Mouse (Mus musculus) brain, adult 2 months (tissue): ENCODE data around the gene Cox15.
A peak's percentile ranks its signal among the peaks of the same experiment; 100 is the strongest.

Experiments
- DNase-seq: peaks from one replicate; pipeline ENCODE4 v3.0.0; 2011; ENCODE audit warnings: low read depth, low spot score

Gene Cox15

DNA sequence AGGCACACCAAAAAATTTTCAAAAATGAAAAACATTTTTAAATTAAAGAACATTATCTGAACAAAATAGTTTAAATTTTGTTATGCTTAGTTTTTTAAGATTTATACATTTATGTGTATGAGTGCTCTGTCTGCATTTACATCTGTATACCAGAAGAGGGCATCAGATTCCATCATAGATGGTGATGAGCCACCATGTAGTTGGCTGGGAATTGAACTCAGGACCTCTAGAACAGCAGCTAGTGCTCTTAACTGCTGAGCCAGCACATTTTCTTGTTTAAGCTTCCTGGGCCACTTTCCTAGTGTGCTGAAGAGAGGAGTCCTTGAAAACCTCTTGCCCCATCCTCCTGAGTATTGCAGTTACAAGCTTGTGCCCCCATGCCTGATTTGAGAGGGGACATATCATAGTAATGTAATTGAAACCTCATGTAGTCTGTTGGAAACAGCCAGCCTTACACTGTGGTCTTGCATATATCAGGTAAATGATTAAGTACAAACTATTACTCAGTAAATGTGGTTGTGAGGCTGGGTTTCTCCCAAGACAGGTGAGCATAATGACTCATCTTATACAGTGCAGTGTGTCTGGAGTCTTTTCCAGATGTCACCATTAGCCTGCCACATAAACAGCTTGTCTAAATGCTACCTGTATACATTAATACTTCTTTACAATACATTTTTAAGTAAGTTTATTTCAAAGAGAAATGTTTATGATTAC, 8.9 kb upstream of the Cox15 start:
- no peak for DNase-seq

DNA sequence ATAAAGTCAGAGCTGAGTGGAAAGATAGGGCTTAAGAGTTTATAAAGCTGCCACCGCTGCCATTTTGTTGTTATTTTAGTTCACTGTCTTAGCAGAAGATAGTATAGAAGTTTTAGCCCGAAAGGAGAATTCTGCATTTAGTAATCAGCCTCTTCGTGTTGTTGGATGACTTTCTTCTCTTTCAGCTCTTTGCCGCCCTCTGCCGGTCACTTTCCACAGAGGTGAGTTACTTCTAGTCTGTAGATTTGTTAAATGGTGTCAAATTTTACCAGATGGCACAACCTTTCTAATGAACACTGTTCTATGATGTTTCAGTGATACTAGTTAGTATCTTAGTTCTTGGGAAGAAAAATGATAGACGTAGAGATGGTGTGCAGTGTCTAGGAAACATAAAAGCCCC, 7.7 kb upstream of the Cox15 start:
- DNase-seq, result peak; percentile 88

DNA sequence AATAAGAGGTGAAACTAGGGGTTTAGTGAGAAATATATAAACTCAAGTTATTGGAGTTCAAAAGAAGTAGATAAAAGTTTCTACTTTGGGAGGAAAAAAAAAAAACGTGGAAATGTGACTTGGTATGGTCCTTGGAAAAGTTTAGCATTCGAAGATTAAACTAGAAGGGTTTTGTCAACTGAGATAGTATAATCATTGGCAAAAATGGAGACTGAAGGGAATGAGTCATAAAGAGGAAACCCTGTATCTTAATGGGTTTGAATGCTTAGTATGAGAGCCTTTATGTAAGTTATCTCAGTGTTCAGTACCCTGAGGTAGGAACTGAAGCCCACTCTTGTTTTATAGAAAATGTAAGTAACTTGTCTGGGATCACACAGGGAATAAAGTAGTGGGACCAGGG, 2.1 kb upstream of the Cox15 start:
- DNase-seq, result no peak

DNA sequence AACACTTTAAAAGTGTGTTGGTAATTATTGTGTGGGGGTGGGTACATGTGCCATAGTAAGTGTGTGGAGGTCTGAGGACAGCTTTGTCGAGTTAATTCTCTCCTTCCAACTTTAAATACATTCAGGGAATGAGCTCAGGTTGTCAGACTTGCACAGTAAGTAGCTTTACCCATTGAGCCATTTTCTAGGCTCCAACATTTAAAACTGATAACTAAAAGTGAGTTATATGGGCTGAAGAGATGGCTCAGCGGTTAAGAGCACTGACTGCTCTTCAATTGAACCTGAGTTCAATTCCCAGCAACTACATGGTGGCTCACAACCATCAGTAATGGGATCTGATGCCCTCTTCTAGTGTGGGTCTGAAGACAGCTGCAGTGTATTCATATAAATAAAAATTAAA, 1.4 kb upstream of the Cox15 start:
- no peak for DNase-seq

DNA sequence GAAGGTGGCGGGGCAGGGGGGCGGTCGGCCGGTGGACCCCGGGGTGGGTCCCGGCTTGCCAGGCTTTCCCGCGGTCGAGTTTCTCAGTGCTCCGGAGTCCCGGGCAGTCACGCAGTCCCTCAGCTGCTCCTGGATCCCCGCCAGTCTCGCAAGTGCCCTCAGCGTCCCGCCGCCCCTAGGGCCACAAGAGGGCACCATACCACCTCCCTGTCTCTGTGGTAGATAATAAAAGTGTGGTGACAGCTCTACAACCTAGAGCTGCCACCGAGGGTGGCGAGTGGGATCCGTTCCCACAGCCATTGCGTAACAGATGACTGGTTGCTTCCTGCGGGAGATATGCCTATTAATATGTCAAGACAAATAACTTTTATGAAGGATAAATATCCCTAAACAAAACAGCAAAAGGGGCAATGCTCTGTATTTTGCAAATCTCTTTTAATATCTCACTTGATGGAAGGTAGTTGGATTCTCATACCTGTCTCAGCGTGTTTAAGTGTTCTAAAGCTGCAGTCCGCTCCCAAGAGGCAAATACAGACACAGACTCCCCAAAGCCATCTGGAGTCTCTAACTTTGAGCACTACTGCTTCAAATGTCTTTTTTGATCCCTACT, 531 bp upstream of the Cox15 start:
- peak; percentile 92 for DNase-seq

DNA sequence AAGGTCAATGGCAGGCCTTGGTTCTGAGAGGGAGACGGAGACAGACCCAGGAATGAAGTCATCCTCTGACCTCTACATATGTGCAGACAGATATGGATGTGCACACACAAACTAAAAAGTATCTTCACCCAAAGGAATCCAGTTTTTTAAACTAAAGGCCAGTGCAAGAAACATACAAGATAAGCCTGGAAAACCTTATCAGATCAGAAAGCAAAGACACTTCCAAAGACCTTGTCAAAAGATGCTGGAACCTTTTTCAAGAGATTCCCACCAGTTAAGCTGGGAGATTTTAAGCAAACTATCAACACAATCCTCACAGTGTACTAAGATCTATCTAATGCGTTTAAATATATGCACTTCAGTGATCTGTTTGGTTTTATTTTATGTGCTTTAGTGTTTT, 2.8 kb downstream of the Cox15 start:
- DNase-seq, result no peak

DNA sequence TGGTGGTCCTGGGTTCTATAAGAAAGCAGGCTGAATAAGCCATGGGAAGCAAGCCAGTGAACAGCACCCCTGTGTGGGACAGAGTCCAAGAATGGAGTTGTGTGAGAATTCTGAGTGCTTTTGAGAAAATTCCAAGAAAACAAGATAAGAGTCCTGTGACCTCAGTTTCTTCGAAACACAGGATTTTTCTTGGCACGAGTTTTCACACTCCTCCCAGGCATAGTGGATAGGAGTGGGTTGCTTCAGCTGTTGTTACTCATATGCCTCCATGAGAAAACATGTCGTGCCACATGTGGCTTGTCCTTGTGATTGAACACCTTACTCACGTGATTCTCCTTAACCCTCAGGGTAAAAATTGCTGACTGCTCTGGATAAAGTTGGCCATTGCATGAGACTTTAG, 4.9 kb downstream of the Cox15 start:
- peak; percentile 25 for DNase-seq

DNA sequence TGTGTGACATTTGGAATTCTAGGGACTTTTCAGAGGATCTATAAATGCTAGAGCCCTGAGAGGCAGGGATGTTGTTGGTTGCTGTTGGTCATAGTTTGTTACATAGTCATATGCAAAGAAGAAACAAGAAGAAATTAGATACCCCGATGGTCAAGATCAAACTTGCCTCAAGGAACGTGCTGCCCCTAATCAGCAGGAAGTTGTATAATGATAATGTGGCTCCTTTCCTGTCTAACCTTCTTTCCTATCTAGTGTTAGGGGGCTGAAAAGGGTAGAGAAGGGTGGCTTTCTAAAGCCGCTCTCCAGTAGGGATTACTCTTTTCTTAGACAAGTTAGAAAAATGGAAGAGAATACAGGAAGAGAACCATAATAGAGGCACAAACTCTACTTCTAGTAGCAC, 7.1 kb downstream of the Cox15 start:
- no peak for DNase-seq

DNA sequence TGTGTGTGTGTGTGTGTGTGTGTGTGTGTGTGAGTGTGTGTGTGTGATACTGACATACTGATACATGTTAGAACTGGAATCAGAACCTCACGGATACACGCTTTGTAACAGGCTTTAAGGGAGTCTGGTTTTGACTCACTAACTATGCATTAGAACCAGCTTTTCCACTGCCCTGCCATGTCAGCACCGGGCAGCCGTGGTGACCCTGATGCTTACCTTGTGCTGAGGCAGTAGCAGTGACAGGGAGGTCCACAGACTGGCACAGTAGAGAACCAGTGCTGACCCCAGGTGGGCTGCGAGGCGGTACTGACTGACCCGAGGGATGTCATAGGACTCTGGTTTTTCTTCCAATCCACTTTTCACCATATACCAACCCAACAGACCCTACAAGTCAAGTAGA, 9.4 kb downstream of the Cox15 start:
- no peak for DNase-seq

DNA sequence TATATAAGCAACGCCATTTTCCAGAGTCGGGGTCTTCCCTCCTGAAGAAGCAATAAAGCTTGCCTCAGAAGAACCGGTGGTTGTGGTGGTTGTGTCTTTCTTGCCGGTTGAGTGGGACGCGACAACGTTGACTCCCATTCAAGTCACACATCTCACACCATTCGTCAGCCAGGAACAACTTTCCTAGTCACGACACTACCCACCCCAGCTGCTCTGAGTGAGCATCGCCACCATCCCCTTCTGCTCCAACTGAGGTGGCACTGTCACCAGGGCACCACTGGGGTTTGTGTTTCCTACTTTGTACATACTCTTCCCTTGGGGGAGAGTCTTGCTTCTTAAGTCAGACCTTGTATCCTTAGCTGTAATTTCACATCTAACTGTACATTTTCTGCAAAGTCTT, 14.4 kb downstream of the Cox15 start:
- peak; percentile 59 for DNase-seq

DNA sequence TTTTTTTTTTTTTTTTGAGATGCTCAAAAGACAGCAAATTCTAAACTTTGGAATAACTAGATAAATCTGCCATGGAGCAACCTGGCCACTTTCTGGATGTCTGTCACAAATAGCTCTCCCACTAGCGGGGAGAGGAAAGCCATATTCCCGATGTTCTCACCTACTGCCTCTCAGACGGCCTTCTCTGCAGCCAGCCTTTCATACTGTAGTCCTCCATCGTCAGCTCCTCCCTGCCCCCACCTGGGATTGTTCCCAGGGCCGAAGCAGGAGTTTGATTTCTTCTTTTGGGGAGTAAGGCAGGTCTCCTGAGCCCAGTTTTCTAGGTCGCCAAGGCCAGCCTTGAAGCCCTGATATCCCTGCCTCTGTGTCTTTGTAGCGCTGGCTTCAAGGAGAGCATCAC, 21.6 kb downstream of the Cox15 start:
- peak; percentile 25 for DNase-seq

DNA sequence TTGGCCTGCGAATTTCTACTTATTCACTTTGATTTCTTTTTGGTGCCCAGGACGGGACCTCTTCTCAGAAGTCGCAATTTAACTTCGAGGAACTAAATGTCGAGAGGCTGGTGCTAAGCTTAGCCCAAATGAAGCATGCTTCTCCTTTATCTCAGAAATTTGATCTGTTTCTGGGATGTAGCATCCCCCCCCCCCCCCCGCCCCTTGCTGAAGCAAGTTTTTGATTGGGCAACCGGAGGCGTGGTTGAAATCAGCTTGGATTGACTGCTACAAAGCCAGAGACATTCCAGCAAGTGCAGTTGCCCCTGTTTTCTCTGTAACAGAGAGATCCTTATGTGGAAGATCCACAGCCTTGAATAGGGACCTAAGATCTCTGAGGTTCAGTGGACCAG, 22.8 kb downstream of the Cox15 start:
- DNase-seq, result no peak

DNA sequence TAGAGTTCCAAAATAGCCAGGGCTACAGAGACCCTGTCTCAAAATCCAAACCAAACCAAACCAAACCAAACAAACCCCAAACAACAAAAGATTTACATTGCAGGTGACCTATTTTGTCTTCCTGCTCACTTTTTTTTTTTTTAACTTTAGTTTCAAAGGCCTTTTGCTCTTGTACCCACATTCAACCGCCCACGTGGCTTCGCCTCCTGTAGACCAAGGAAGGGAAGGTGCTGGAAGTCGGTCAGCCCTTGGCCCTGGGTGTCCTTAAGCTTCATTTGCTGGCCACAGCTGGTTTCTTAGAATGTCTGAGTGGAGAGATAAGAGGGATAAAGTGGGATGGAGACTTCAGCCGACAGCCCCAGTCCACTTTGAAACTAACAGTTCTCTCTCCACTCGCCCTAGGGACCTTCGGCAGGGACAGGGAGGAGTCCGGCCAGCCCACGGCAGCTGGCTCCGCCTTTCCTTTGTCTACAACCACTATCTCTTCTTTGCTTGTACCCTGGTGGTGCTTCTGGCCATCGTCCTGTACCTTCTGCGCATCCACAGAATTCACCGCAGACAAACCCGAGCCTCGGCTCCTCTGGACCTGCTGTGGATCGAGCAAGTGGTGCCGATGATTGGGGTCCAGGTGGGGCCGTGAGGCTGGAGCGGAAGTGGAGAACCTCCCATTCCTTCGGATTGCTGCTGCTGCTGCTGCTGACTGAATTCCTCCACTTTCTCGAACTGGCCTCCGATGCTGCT, 23.3 kb downstream of the Cox15 start:
- no peak for DNase-seq

DNA sequence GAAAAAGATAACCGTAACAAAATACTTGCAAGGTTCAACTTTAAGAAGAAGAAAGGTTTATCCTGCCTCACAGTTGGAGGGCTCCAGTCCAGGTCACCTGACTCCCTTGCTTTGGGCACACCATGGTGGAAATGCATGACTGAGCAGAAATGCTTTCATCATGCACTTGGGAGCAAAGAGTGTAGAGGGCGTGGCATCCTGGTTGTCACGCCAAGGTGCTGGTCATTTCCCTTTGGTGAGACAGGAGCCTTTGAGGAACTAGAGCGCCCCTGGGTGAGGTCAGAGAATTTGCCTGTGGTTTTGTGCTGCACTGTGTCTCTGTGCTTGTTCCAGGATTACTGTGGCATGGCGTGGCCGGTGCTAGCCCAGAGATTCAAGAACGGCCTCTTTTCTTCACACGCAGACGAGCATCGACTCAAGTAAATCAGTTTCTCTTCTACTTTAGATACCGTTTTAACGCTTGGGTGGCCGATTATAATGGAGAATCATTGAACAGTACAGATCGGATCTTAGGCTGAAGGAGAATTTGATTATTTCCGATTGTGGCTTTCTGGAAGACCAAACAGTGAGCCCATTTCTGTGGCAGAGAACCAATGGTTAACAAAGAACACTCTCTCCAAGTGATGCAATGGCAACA, 26.2 kb downstream of the Cox15 start:
- no peak for DNase-seq

DNA sequence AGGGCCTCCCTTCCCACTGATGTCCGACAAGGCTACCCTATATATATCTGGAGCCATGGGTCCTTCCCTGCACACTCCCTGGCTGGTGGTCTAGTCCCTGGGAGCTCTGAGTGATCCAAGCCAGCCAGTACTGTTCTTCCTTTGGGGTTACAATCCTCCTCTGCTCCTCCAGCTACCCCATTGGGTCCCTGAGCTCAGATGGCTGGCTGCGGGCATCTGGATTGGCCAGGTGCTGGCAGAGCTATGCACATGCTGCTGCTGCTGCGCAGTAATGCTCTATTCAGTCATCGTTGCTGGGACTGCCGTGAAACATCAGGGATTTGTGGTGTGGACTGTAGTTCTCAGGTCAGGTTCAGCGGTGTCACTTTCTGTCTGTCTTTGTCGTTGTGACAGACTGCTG, 28.0 kb downstream of the Cox15 start:
- DNase-seq, result no peak

DNA sequence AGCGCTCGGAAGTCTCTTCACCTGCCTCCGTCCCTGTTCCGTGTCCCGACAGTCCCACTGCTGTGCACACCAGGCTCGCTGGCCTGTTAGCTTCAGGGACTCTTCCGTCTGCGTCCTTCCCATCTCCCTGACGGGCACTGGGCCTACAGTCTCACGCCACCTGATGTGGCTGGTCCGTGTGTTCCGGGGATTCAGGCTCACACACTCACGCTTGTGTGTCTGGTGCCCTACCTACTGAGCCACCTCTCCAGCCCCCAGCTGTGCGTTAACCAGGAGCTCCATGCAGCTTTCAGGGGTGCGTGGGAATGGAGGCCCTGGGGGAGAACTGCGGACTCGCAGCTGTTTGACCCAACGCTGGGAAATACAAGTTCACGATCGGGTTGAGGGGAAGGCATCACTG, 28.6 kb downstream of the Cox15 start:
- DNase-seq, result no peak

DNA sequence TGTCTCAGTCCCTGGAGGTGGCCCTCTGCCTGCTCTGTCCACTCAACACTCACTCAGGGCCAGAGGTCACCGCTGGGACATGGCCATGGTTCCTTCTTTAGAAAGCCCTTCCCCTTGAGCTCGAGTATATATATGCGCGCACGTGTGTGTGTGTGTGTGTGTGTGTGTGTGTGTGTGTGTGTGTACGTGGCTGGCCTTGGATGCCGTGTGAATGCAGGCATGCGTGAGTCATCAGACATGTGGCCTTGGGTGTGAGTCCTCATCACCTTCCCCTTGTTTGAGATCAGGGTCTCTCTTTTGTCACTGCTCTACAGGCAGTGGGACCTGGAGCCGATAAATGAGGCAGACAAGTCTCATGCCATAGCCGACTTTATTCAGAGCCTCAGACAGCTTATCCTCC, 29.3 kb downstream of the Cox15 start:
- DNase-seq, result no peak

DNA sequence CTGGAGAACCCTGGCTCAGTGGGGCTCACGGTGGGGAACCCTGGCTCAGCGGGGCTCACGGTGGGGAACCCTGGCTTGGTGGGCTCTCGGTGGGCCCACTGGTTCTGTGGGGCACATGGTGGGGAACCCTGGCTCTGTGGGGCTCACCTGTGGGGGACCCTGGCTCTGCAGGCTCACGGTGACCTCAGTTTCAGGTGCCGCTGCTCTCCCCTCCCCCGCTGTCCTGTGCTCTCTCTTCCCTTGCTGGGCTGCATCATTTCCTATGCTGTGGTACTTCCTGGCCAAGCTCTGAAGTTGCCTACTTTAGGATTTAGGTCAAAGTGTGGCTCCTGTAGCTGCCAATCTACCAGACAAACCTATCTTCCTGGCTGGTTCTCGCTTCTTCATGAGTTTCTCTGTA, 29.9 kb downstream of the Cox15 start:
- no peak for DNase-seq

DNA sequence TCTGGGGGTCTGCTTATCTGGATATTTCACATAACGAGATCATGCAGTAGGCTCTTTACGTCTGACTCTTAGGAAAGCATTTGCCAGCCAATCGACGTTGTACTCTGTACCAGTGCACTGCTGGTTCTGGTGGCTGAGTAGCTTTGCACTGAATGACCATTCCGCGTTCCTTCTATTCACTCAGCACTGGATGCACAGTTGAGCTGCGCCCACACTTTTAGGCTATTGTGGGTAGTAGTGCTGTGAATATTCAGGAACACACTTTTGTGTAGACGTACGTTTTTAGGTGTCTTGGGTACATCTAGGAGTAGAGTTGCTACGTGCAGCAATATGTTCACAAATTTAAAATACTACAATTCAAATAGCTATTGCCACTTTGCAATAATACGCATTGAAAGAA, 32.7 kb downstream of the Cox15 start:
- DNase-seq, result peak; percentile 26

DNA sequence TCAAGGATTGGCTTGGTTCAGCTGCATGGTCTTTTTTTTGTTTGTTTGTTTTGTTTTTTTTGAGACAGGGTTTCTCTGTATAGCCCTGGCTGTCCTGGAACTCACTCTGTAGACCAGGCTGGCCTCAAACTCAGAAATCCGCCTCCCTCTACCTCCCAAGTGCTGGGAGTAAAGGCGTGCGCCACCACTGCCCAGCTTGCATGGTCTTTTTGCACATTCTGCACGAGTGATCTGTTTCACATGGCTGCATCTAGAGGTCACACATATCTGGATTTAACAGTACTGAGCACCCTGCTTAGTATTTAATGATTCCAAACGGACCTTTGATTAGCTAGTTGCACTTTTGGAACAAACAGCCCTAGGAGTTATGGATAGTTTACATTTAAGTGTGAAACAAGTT, 40.8 kb downstream of the Cox15 start:
- no peak for DNase-seq

DNA sequence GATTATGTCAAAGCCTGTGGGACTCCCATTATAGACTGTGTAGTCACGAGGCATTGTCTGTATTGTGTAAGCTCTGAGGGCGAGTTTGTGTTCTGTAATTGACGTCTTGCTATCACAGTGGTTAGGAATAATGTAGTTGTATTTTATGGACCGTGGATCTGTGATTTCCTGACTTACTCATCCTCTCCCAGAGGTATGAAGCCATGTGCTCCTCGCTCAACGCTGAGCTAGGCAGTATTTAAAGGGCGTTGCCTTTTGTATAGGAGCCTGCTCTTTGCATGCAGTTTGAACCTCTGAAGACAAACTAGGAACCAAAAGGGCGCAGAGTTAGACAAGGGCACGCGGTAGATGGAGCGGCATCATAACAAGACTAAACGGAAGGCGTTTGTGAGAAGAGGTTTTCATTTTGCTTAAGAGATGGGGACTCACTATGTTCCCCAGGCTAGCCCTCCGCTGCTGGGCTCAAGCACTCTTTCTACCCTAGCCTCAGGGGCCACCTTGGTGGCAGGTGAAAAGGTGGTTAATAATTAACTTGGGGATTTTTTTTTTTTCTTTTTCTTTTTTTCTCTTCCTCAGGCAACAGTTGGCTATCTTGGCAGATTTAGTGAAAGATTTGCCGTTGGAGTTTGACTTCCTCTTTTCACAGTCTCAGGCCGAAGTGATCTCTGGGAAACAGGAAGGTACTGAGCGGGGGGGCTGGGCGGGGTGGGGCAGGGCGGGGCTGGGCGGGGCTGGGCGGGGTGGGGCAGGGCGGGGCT, 41.5 kb downstream of the Cox15 start:
- no peak for DNase-seq

DNA sequence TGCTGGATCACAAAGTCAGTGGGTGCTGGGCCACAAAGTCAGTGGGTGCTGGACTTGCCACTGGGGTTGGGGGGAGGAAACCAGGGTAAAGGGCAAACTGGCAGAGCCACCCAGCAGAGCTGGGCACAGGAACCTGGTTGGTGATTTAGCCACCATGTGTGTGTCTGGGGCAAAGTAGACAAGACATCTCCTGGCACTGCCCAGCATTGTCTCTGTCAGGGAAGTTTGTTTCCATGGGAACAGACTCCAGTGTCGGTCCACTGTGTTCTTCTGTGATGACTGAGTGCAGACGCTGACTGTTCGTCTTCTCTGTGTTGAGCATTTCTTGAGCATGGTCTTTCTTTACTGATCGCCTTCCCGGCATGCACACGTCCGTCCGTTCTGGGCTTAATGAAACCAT, 43.5 kb downstream of the Cox15 start:
- DNase-seq, result peak; percentile 56
